20 mouse cellular contexts compared by ENCODE assay signal in the genomic region with DNA sequence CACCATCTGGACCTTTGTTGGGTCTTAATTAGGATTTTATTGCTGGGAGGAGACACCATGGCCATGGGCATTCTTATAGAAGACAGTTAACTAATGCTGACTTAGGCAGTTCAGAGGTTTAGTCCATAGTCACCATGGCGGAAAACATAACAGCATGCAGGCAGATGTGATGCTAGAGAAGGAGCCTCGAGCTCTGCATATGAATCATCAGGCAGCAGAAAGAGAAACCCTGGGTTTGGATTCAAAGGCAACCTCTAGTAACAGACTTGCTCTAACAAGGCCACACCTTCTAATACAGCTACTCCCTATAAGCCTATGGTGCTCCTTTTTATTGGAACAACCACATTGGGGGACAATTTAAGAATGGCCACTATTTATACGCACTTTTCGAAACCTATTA.
"Had no signal": no experiment of that assay in that cellular context is flagged by ENCODE, and none has a peak within 500 bp of the region (broad histone marks: within the 10 kb centered on the region; RNA-seq: fewer than 3 reads in every experiment).

No protein-coding gene starts in this region.

- H3K27ac ChIP-seq: lung, embryonic 15.5 days; macrophage; midbrain, embryonic 13.5 days; midbrain, embryonic 15.5 days; neural tube, embryonic 13.5 days; neural tube, embryonic 15.5 days; stomach, embryonic 15.5 days; stomach, postnatal 0 days had no signal

- H3K4me1 ChIP-seq: lung, embryonic 15.5 days; midbrain, embryonic 13.5 days; midbrain, embryonic 15.5 days; neural tube, embryonic 13.5 days; neural tube, embryonic 15.5 days; stomach, embryonic 15.5 days had no signal

- H3K9me3 ChIP-seq: lung, embryonic 15.5 days; megakaryocyte, embryonic 14.5 days; midbrain, embryonic 13.5 days; midbrain, embryonic 15.5 days; neural tube, embryonic 13.5 days; neural tube, embryonic 15.5 days; stomach, embryonic 15.5 days had no signal

- DNase-seq: lung, adult 2 months; lung, postnatal 14 days; lung, postnatal 36 days; retina, postnatal 1 day; right cerebral cortex, adult 18-20 months; right cerebral cortex, postnatal 25 days; thymus, adult 2 months; thymus, postnatal 25 days; thymus, postnatal 4 days had no signal

- H3K27me3 ChIP-seq: lung, embryonic 15.5 days; megakaryocyte, embryonic 14.5 days; midbrain, embryonic 13.5 days; midbrain, embryonic 15.5 days; neural tube, embryonic 13.5 days; neural tube, embryonic 15.5 days; stomach, embryonic 15.5 days had no signal

- ATAC-seq: lung, postnatal 0 days; midbrain, embryonic 13.5 days; midbrain, embryonic 15.5 days had no signal

- H3K9ac ChIP-seq: lung, embryonic 15.5 days; midbrain, embryonic 13.5 days; midbrain, embryonic 15.5 days; neural tube, embryonic 13.5 days; neural tube, embryonic 15.5 days; stomach, embryonic 15.5 days had no signal

- H3K4me2 ChIP-seq: lung, embryonic 15.5 days; midbrain, embryonic 11.5 days; midbrain, embryonic 13.5 days; midbrain, embryonic 15.5 days; neural tube, embryonic 13.5 days; neural tube, embryonic 15.5 days; stomach, embryonic 15.5 days had no signal

- H3K36me3 ChIP-seq: lung, embryonic 15.5 days; midbrain, embryonic 13.5 days; midbrain, embryonic 15.5 days; neural tube, embryonic 13.5 days; neural tube, embryonic 15.5 days; stomach, embryonic 15.5 days had no signal

- H3K4me3 ChIP-seq: lung, embryonic 15.5 days; megakaryocyte, embryonic 14.5 days; midbrain, embryonic 13.5 days; midbrain, embryonic 15.5 days; neural tube, embryonic 13.5 days; neural tube, embryonic 15.5 days; stomach, embryonic 15.5 days had no signal
